Mouse (Mus musculus) embryonic facial prominence, embryonic 13.5 days (tissue): ENCODE measurements at regions not wholly inside any gene's neighbourhood (a gene's known extent, or its start where the extent isn't known, plus 50 kb on each side); places are given as distances from the start of the nearest gene placed in this dataset.

Experiments
- ATAC-seq: fragments of 200-750 bp; cut with Nextera tagmentation; 2 replicates; pipeline ENCODE4 v1.8.0; 2017; ENCODE audit warnings: low read depth; ENCODE audit not compliant: insufficient number of reproducible peaks, insufficient read depth, low FRiP score, low TSS enrichment
- H3K27ac ChIP-seq: fragments of 300-500 bp; sonication (generic); 2 replicates; pipeline ENCODE4 v1.5.1; 2015; ENCODE audit warnings: moderate library complexity, mild to moderate bottlenecking, inconsistent platforms
- H3K27me3 ChIP-seq: fragments of 300-500 bp; sonication (generic); 2 replicates; pipeline ENCODE4 v1.6.1; 2015; ENCODE audit warnings: mild to moderate bottlenecking, inconsistent platforms
- H3K36me3 ChIP-seq: fragments of 300-500 bp; sonication (generic); 2 replicates; pipeline ENCODE4 v1.6.1; 2015; ENCODE audit warnings: mild to moderate bottlenecking, inconsistent platforms
- H3K4me1 ChIP-seq: fragments of 300-500 bp; sonication (generic); 2 replicates; pipeline ENCODE4 v1.6.1; 2015; ENCODE audit warnings: inconsistent platforms
- H3K4me2 ChIP-seq: fragments of 300-500 bp; sonication (generic); 2 replicates; pipeline ENCODE4 v1.6.1; 2015; ENCODE audit warnings: moderate library complexity, mild to moderate bottlenecking, inconsistent platforms
- H3K4me3 ChIP-seq: fragments of 300-500 bp; sonication (generic); 2 replicates; pipeline ENCODE4 v1.5.1; 2015; ENCODE audit warnings: mild to moderate bottlenecking, inconsistent platforms
- H3K9ac ChIP-seq: fragments of 300-500 bp; sonication (generic); 2 replicates; pipeline ENCODE4 v1.6.1; 2015; ENCODE audit warnings: mild to moderate bottlenecking, inconsistent platforms
- H3K9me3 ChIP-seq: fragments of 300-500 bp; sonication (generic); 2 replicates; pipeline ENCODE4 v1.6.1; 2016; ENCODE audit warnings: inconsistent platforms
- WGBS: fragments of 180-500 bp; shearing (Covaris S2); methylation state at CpG from one replicate; pipeline ENCODE4 v1.1.7; 2015; ENCODE audit warnings: mixed read lengths; 5-methylcytosine and 5-hydroxymethylcytosine counted together

- peaks cover 49% of the 10 kb centered on the region for H3K4me1 ChIP-seq
- no peak overlapping the region for H3K4me2 ChIP-seq
- H3K36me3 ChIP-seq: no peaks in the 10 kb centered on the region
- WGBS: 89% methylated on average over 9 of the region's 9 CpGs
- H3K27me3 ChIP-seq: peaks cover 5% of the 10 kb centered on the region; the same call in 1 of the 2 replicates
- H3K9me3 ChIP-seq: no peaks in the 10 kb centered on the region
- H3K4me3 ChIP-seq: no peak overlapping the region
- ATAC-seq: no peak
- no peak overlapping the region for H3K9ac ChIP-seq
- H3K27ac ChIP-seq: no peak overlapping the region
Observed at GRCm38 (mm10) chr8:26847009-26847408, 130.1 kb upstream of the Zfp703 start.

- H3K9me3 ChIP-seq: no peaks in the 10 kb centered on the region
- peaks cover 5% of the 10 kb centered on the region; the same call in 1 of the 2 replicates for H3K27me3 ChIP-seq
- H3K9ac ChIP-seq: no peak overlapping the region
- ATAC-seq: peak; percentile 70; the same call in 1 of the 2 replicates
- no peak overlapping the region; the same call in 1 of the 2 replicates for H3K4me2 ChIP-seq
- peaks cover 61% of the 10 kb centered on the region for H3K4me1 ChIP-seq
- no peak overlapping the region for H3K4me3 ChIP-seq
- 25% methylated on average over 17 of the region's 17 CpGs for WGBS
- H3K36me3 ChIP-seq: no peaks in the 10 kb centered on the region
- H3K27ac ChIP-seq: peak overlapping the region; percentile 88
Observed at GRCm38 (mm10) chr8:26848098-26848772, 128.9 kb upstream of the Zfp703 start.

GRCm38 (mm10) chr8:26848955-26849684 lies 128.0 kb upstream of the Zfp703 start:
- Histone ChIP-seq H3K4me1 (peaks cover 63% of the 10 kb centered on the region), H3K27ac (peak overlapping the region; percentile 88), H3K9me3 (no peaks in the 10 kb centered on the region), H3K4me3 (no peak overlapping the region), H3K9ac (0 out of 2 replicates have a peak overlapping the region, but pooled peaks have one; percentile 27), H3K27me3 (peaks cover 5% of the 10 kb centered on the region; the same call in 1 of the 2 replicates), H3K36me3 (no peaks in the 10 kb centered on the region), H3K4me2 (peak overlapping the region; percentile 0; the same call in 1 of the 2 replicates)
- no peak for ATAC-seq
- WGBS: 78% methylated on average over 19 of the region's 19 CpGs

- Histone ChIP-seq H3K9me3 (no peaks in the 10 kb centered on the region), H3K27ac (0 out of 2 replicates have a peak overlapping the region, but pooled peaks have one; percentile 39), H3K4me3 (no peak overlapping the region), H3K9ac (no peak overlapping the region), H3K36me3 (no peaks in the 10 kb centered on the region), H3K4me2 (no peak overlapping the region), H3K27me3 (peaks cover 5% of the 10 kb centered on the region; the same call in 1 of the 2 replicates), H3K4me1 (peaks cover 60% of the 10 kb centered on the region)
- 60% methylated on average over 18 of the region's 18 CpGs for WGBS
- ATAC-seq: no peak
Observed at GRCm38 (mm10) chr8:26851871-26852800, 125.0 kb upstream of the Zfp703 start.

GRCm38 (mm10) chr8:26852921-26853320 lies 124.2 kb upstream of the Zfp703 start:
- Histone ChIP-seq H3K9ac (no peak overlapping the region), H3K36me3 (no peaks in the 10 kb centered on the region), H3K27me3 (peaks cover 5% of the 10 kb centered on the region; the same call in 1 of the 2 replicates), H3K27ac (0 out of 2 replicates have a peak overlapping the region, but pooled peaks have one; percentile 39), H3K9me3 (no peaks in the 10 kb centered on the region), H3K4me3 (no peak overlapping the region), H3K4me1 (peaks cover 53% of the 10 kb centered on the region), H3K4me2 (no peak overlapping the region)
- 49% methylated on average over 8 of the region's 8 CpGs for WGBS
- ATAC-seq: no peak

GRCm38 (mm10) chr8:26854557-26855238 lies 122.4 kb upstream of the Zfp703 start:
- H3K9me3 ChIP-seq: no peaks in the 10 kb centered on the region
- no peak overlapping the region for H3K4me2 ChIP-seq
- H3K4me1 ChIP-seq: peaks cover 36% of the 10 kb centered on the region
- peaks cover 5% of the 10 kb centered on the region; the same call in 1 of the 2 replicates for H3K27me3 ChIP-seq
- H3K36me3 ChIP-seq: no peaks in the 10 kb centered on the region
- H3K9ac ChIP-seq: no peak overlapping the region
- 48% methylated on average over 12 of the region's 12 CpGs for WGBS
- no peak overlapping the region for H3K27ac ChIP-seq
- no peak overlapping the region for H3K4me3 ChIP-seq
- peak; percentile 74; the same call in 1 of the 2 replicates for ATAC-seq

DNA sequence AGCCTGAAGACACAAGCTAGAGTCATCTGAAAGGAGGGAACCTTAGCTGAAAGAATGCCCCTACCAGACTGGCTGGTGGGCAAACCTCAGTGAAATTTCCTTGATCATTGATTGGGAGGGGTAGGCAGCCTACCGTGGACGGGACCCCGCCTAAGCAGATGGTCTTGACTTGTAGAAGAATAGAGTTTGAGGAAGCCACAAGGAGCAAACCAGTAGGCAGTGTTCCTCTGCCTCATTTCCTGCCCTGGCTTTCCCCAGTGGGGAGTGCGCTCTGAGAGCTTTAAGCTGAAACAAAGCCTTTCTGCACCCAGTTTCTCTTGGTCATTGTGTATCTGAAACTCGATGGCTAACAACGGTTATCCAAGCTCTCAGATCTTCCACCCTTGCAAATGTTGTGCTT lies 121.9 kb upstream of the Zfp703 start:
- Histone ChIP-seq H3K27ac (no peak overlapping the region), H3K36me3 (no peaks in the 10 kb centered on the region), H3K4me2 (no peak overlapping the region), H3K9me3 (no peaks in the 10 kb centered on the region), H3K27me3 (peaks cover 5% of the 10 kb centered on the region; the same call in 1 of the 2 replicates), H3K9ac (no peak overlapping the region), H3K4me1 (peaks cover 35% of the 10 kb centered on the region), H3K4me3 (no peak overlapping the region)
- 81% methylated on average over 6 of the region's 6 CpGs for WGBS
- no peak for ATAC-seq

DNA sequence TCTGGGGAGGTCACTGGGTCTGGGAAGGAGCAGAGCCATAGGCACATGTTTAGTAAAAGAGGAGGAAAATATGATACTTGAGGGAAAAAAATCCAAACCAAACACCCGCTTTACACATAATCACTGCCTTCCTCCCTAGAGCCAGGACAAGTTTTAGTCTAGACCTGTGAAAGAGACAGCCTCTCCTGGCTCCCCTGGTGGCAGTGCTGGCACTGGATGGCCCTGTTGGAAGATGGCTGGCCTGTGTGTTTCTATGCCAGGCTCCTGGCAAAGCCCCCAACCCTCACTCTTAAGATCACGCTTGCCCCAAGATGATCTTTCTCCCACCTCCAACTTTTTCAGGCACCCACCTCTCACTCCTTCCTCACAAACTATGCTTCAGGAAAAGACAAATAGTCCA lies 112.6 kb upstream of the Zfp703 start:
- no peak for ATAC-seq
- H3K4me3 ChIP-seq: no peak overlapping the region
- WGBS: 86% methylated on average over 2 of the region's 2 CpGs

DNA sequence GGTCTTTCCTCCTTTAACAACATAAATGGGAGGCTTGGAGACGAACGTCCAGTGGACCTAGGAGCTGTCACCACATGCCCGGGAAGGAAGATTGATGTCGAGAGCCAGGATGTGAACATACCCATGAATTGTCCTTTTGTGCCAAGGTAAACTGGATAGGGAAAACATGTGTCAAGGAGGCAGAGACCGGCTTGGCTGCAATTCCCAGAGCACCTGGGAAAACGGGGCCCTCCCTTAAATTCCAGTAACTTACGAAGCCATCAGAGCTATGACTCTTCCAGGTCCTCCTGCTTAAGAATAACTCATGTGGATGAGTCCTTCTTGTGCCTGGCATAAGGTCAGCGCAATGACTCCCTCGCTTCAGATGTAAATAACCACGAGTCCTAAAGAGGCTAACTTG lies 112.2 kb upstream of the Zfp703 start:
- H3K9me3 ChIP-seq: peaks cover under 1% of the 10 kb centered on the region; the same call in 1 of the 2 replicates
- ATAC-seq: no peak

More for the DNA sequence above, 112.6 kb upstream of the Zfp703 start:
- no peak overlapping the region for H3K9ac ChIP-seq
- H3K9me3 ChIP-seq: no peaks in the 10 kb centered on the region
- no peak overlapping the region for H3K4me2 ChIP-seq
- H3K27me3 ChIP-seq: no peaks in the 10 kb centered on the region
- no peak overlapping the region for H3K27ac ChIP-seq
- peaks cover 16% of the 10 kb centered on the region for H3K4me1 ChIP-seq
- H3K36me3 ChIP-seq: no peaks in the 10 kb centered on the region

GRCm38 (mm10) chr8:26868101-26868848 lies 108.8 kb upstream of the Zfp703 start:
- Histone ChIP-seq H3K4me1 (peaks cover 16% of the 10 kb centered on the region), H3K27ac (peak overlapping the region; percentile 62; the same call in 1 of the 2 replicates), H3K27me3 (no peaks in the 10 kb centered on the region), H3K9me3 (peaks cover 7% of the 10 kb centered on the region; the same call in 1 of the 2 replicates), H3K4me2 (no peak overlapping the region), H3K36me3 (no peaks in the 10 kb centered on the region), H3K4me3 (no peak overlapping the region), H3K9ac (0 out of 2 replicates have a peak overlapping the region, but pooled peaks have one; percentile 21)
- 18% methylated on average over 6 of the region's 6 CpGs for WGBS
- no peak for ATAC-seq

More for the DNA sequence above, 112.2 kb upstream of the Zfp703 start:
- Histone ChIP-seq H3K36me3 (no peaks in the 10 kb centered on the region), H3K4me2 (no peak overlapping the region), H3K27ac (no peak overlapping the region), H3K4me1 (peaks cover 16% of the 10 kb centered on the region), H3K9ac (no peak overlapping the region), H3K27me3 (no peaks in the 10 kb centered on the region), H3K4me3 (no peak overlapping the region)
- 81% methylated on average over 10 of the region's 10 CpGs for WGBS
